Mouse (Mus musculus) kidney, adult 2 months (tissue): ENCODE measurements at regions not wholly inside any gene's neighbourhood (a gene's known extent, or its start where the extent isn't known, plus 50 kb on each side); places are given as distances from the start of the nearest gene placed in this dataset.

Source experiments
- DNase-seq: peaks from one replicate; pipeline ENCODE4 v3.0.0; 2021
- H3K27ac ChIP-seq: fragments of 200-500 bp; 2 replicates; pipeline ENCODE4 v1.5.1; 2012; ENCODE audit warnings: low read depth, low read length, control low read depth, inconsistent platforms; ENCODE audit not compliant: insufficient read depth
- H3K27me3 ChIP-seq: fragments of 200-500 bp; replicated peaks from 2 replicates; pipeline ENCODE4 v1.6.1; 2012; ENCODE audit warnings: mild to moderate bottlenecking, moderate library complexity, low read length, inconsistent platforms; ENCODE audit not compliant: control insufficient read depth, insufficient read depth
- H3K36me3 ChIP-seq: fragments of 200-500 bp; 2 replicates; pipeline ENCODE4 v1.6.1; 2012; ENCODE audit warnings: mild to moderate bottlenecking, moderate library complexity, low read length, inconsistent platforms; ENCODE audit not compliant: control insufficient read depth, insufficient read depth
- H3K4me1 ChIP-seq: fragments of 200-500 bp; 2 replicates; pipeline ENCODE4 v1.6.1; 2011; ENCODE audit warnings: low read length; ENCODE audit not compliant: control insufficient read depth, insufficient read depth
- H3K4me3 ChIP-seq: fragments of 200-500 bp; 2 replicates; pipeline ENCODE4 v1.5.1; 2011; ENCODE audit warnings: mild to moderate bottlenecking, low read depth, low read length, control low read depth; ENCODE audit not compliant: insufficient read depth
- CTCF ChIP-seq: fragments of 200-500 bp; conservative IDR thresholded peaks from 2 replicates; pipeline ENCODE4 v1.5.1; 2011; ENCODE audit warnings: low read depth, mild to moderate bottlenecking, control low read depth, low read length, moderate library complexity, mixed read lengths; ENCODE audit not compliant: insufficient read depth, insufficient read length
- POLR2A ChIP-seq: fragments of 200-500 bp; IDR thresholded peaks from one replicate; pipeline ENCODE4 v1.6.1; 2011; ENCODE audit warnings: low read depth, low read length, control low read depth
- WGBS: fragments of 180-500 bp; shearing (Covaris S2); methylation state at CpG from one replicate; pipeline ENCODE4 v1.1.7; 2018; 5-methylcytosine and 5-hydroxymethylcytosine counted together

GRCm38 (mm10) chr8:127838311-127838710 lies 520.1 kb upstream of the Nrp1 start:
- Histone ChIP-seq H3K27me3 (no peaks in the 10 kb centered on the region), H3K4me1 (no peaks in the 10 kb centered on the region), H3K27ac (no peak overlapping the region), H3K36me3 (no peaks in the 10 kb centered on the region), H3K4me3 (no peak overlapping the region)
- no peak for DNase-seq
- TF ChIP-seq CTCF (no peak), POLR2A (no peak)

- WGBS: 80% methylated on average over 9 of the region's 9 CpGs
- no peaks in the 10 kb centered on the region for H3K27me3 ChIP-seq
- H3K4me1 ChIP-seq: peaks cover 3% of the 10 kb centered on the region; the same call in 1 of the 2 replicates
- H3K36me3 ChIP-seq: no peaks in the 10 kb centered on the region
- TF ChIP-seq POLR2A (no peak), CTCF (no peak)
- no peak overlapping the region for H3K4me3 ChIP-seq
- H3K27ac ChIP-seq: no peak overlapping the region
- DNase-seq: no peak
Measured at GRCm38 (mm10) chr8:127847332-127848018, 510.9 kb upstream of the Nrp1 start.

GRCm38 (mm10) chr8:127849926-127850325 lies 508.5 kb upstream of the Nrp1 start:
- Histone ChIP-seq H3K4me1 (peaks cover 3% of the 10 kb centered on the region; the same call in 1 of the 2 replicates), H3K27ac (peak overlapping the region; percentile 76), H3K27me3 (no peaks in the 10 kb centered on the region), H3K4me3 (no peak overlapping the region), H3K36me3 (no peaks in the 10 kb centered on the region)
- DNase-seq: peak; percentile 81
- TF ChIP-seq CTCF: no peak
- no peak for TF ChIP-seq POLR2A

GRCm38 (mm10) chr8:127855653-127856300 lies 502.6 kb upstream of the Nrp1 start:
- H3K4me3 ChIP-seq: no peak overlapping the region
- no peak overlapping the region for H3K27ac ChIP-seq
- no peaks in the 10 kb centered on the region for H3K36me3 ChIP-seq
- no peak for DNase-seq
- H3K4me1 ChIP-seq: no peaks in the 10 kb centered on the region
- H3K27me3 ChIP-seq: no peaks in the 10 kb centered on the region
- WGBS: 52% methylated on average over 4 of the region's 4 CpGs
- no peak for TF ChIP-seq CTCF
- no peak for TF ChIP-seq POLR2A

GRCm38 (mm10) chr8:127856351-127857135 lies 501.9 kb upstream of the Nrp1 start:
- no peak for TF ChIP-seq CTCF
- Histone ChIP-seq H3K27me3 (no peaks in the 10 kb centered on the region), H3K4me1 (no peaks in the 10 kb centered on the region), H3K36me3 (no peaks in the 10 kb centered on the region), H3K4me3 (no peak overlapping the region), H3K27ac (no peak overlapping the region; the same call in 1 of the 2 replicates)
- peak; percentile 69 for DNase-seq
- 42% methylated on average over 5 of the region's 5 CpGs for WGBS

GRCm38 (mm10) chr8:127859036-127859435 lies 499.4 kb upstream of the Nrp1 start:
- Histone ChIP-seq H3K36me3 (no peaks in the 10 kb centered on the region), H3K4me1 (no peaks in the 10 kb centered on the region), H3K4me3 (no peak overlapping the region), H3K27me3 (no peaks in the 10 kb centered on the region), H3K27ac (no peak overlapping the region)
- no peak for DNase-seq
- 86% methylated on average over 3 of the region's 3 CpGs for WGBS
- TF ChIP-seq CTCF (no peak), POLR2A (no peak)

GRCm38 (mm10) chr8:127860376-127860775 lies 498.0 kb upstream of the Nrp1 start:
- no peak for DNase-seq
- Histone ChIP-seq H3K4me1 (no peaks in the 10 kb centered on the region), H3K4me3 (no peak overlapping the region), H3K27me3 (no peaks in the 10 kb centered on the region), H3K27ac (no peak overlapping the region), H3K36me3 (no peaks in the 10 kb centered on the region)
- WGBS: 82% methylated on average over 3 of the region's 3 CpGs
- TF ChIP-seq POLR2A (no peak), CTCF (no peak)
